Mouse (Mus musculus): ENCODE results near the gene Pomgnt1.

DNA sequence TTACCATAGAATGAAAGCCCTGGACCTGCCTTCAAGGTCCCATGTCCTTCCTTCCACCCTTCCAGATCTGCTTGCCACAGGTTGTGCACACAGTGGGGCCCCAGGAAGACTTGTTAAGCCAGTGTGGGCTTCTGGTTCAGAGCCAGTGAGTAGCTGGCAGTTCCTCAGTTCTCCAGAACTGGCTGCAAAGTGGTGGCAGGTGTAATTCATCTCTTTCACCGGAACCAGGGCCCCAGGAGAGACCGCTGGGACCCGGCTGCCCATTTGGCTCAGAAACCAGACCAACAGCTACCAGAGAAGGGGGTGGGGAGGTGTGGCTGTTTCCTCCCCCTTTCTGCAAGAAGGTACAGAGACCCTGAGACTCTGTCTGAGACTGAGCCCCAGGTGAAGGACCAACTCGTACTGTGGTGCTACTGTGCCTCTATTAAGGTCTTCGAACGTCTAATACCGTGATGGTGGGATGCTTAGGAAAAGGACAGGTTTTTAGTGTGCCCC lies 19.7 kb downstream of the Pomgnt1 start:
- no peak for TF ChIP-seq POLR2A (IDR thresholded peaks at IDR 0.05; ENCODE audit: insufficient read length, low read depth)
- no peak for TF ChIP-seq TCF12 (IDR thresholded peaks at IDR 0.05; ENCODE audit: insufficient read depth, poor library complexity, severe bottlenecking)
- no peak for TF ChIP-seq MAX (IDR thresholded peaks at IDR 0.05; ENCODE audit: low read depth)
